Mouse (Mus musculus): ENCODE data around the gene Slc35f6.

- no peak for TF ChIP-seq CTCF (IDR thresholded peaks at IDR 0.05; ENCODE audit: extremely low read depth, insufficient read length, insufficient replicate concordance, low read depth, low read length)
- TF ChIP-seq POLR2A (IDR thresholded peaks at IDR 0.05; ENCODE audit: low read depth, low read length), result no peak
Measured at GRCm38 (mm10) chr5:30646036-30646435, 1.7 kb upstream of the Slc35f6 start.

All from small intestine, adult 2 months (tissue).